Mouse (Mus musculus) hindbrain, embryonic 15.5 days (tissue): ENCODE results near the gene Flt1. TPM values are rescaled to one million over a fixed set of nuclear protein-coding genes. Genes with fewer than 3 reads are reported as not detected.

Experiments
- ATAC-seq: fragments of 200-750 bp; cut with Nextera tagmentation; 2 replicates; pipeline ENCODE4 v1.8.0; 2017; ENCODE audit warnings: low read depth, moderate number of reproducible peaks, moderate TSS enrichment; ENCODE audit not compliant: low FRiP score
- H3K27ac ChIP-seq: fragments of 300-500 bp; sonication (generic); replicated peaks from 2 replicates; pipeline ENCODE4 v1.5.1; 2015; ENCODE audit warnings: mild to moderate bottlenecking, inconsistent platforms
- H3K27me3 ChIP-seq: fragments of 300-500 bp; sonication (generic); 2 replicates; pipeline ENCODE4 v1.6.1; 2015; ENCODE audit warnings: control low read depth, inconsistent platforms
- H3K36me3 ChIP-seq: fragments of 300-500 bp; sonication (generic); 2 replicates; pipeline ENCODE4 v1.6.1; 2015; ENCODE audit warnings: control low read depth, inconsistent platforms
- H3K4me1 ChIP-seq: fragments of 300-500 bp; sonication (generic); replicated peaks from 2 replicates; pipeline ENCODE4 v1.6.1; 2015; ENCODE audit warnings: control low read depth, inconsistent platforms
- H3K4me2 ChIP-seq: fragments of 300-500 bp; sonication (generic); 2 replicates; pipeline ENCODE4 v1.6.1; 2015; ENCODE audit warnings: moderate library complexity, mild to moderate bottlenecking, inconsistent platforms
- H3K4me3 ChIP-seq: fragments of 300-500 bp; sonication (generic); 2 replicates; pipeline ENCODE4 v1.5.1; 2015; ENCODE audit warnings: mild to moderate bottlenecking, inconsistent platforms
- H3K9ac ChIP-seq: fragments of 300-500 bp; sonication (generic); 2 replicates; pipeline ENCODE4 v1.6.1; 2015; ENCODE audit warnings: inconsistent platforms
- H3K9me3 ChIP-seq: fragments of 300-500 bp; sonication (generic); 2 replicates; pipeline ENCODE4 v1.6.1; 2016; ENCODE audit warnings: control low read depth, inconsistent platforms
- WGBS: fragments of 180-500 bp; shearing (Covaris S2); methylation state at CpG from one replicate; pipeline ENCODE4 v1.1.7; 2015; 5-methylcytosine and 5-hydroxymethylcytosine counted together
- polyA plus RNA-seq: library from polyadenylated mRNA; unstranded; fragments of >200 nt; fragmentation: Nextera tagmentation; extraction: Ambion mirVana; gene quantifications from 2 replicates; pipeline ENCODE4 v1.2.1, GENCODE M21; 2015

Flt1 gene
- polyA plus RNA-seq, 1 experiment from 2014 or later: 16.0 TPM

- Histone ChIP-seq H3K4me1 (no peaks in the 10 kb centered on the region), H3K9ac (no peak overlapping the region), H3K27ac (0 out of 2 replicates have a peak overlapping the region, but pooled peaks have one; percentile 14), H3K36me3 (no peaks in the 10 kb centered on the region), H3K4me3 (no peak overlapping the region), H3K27me3 (0 out of 2 replicates have a peak, but pooled peaks cover 3% of the 10 kb centered on the region), H3K9me3 (no peaks in the 10 kb centered on the region), H3K4me2 (no peak overlapping the region)
- ATAC-seq: no peak
- WGBS: 73% methylated on average over 9 of the region's 9 CpGs
Measured at GRCm38 (mm10) chr5:147584648-147585047, 141.2 kb downstream of the Flt1 start.

- H3K4me2 ChIP-seq: no peak overlapping the region
- H3K9ac ChIP-seq: no peak overlapping the region
- H3K27ac ChIP-seq: no peak overlapping the region
- 54% methylated on average over 14 of the region's 14 CpGs for WGBS
- no peak for ATAC-seq
- H3K9me3 ChIP-seq: no peaks in the 10 kb centered on the region
- 0 out of 2 replicates have a peak, but pooled peaks cover 3% of the 10 kb centered on the region for H3K27me3 ChIP-seq
- H3K4me1 ChIP-seq: no peaks in the 10 kb centered on the region
- H3K36me3 ChIP-seq: no peaks in the 10 kb centered on the region
- no peak overlapping the region for H3K4me3 ChIP-seq
Measured at GRCm38 (mm10) chr5:147583702-147584298, 142.0 kb downstream of the Flt1 start.

GRCm38 (mm10) chr5:147580181-147580580 lies 145.6 kb downstream of the Flt1 start:
- no peak overlapping the region for H3K9ac ChIP-seq
- H3K27ac ChIP-seq: no peak overlapping the region

GRCm38 (mm10) chr5:147579691-147580090 lies 146.1 kb downstream of the Flt1 start:
- no peak for ATAC-seq
- H3K27ac ChIP-seq: no peak overlapping the region
- 80% methylated on average over 8 of the region's 8 CpGs for WGBS

More at GRCm38 (mm10) chr5:147580181-147580580, 145.6 kb downstream of the Flt1 start:
- H3K4me1 ChIP-seq: no peaks in the 10 kb centered on the region
- WGBS: 80% methylated on average over 13 of the region's 13 CpGs
- no peak overlapping the region for H3K4me2 ChIP-seq
- no peaks in the 10 kb centered on the region for H3K36me3 ChIP-seq
- no peak overlapping the region for H3K4me3 ChIP-seq
- no peaks in the 10 kb centered on the region for H3K9me3 ChIP-seq
- 0 out of 2 replicates have a peak, but pooled peaks cover 3% of the 10 kb centered on the region for H3K27me3 ChIP-seq
- no peak for ATAC-seq

GRCm38 (mm10) chr5:147579148-147579547 lies 146.7 kb downstream of the Flt1 start:
- Histone ChIP-seq H3K9ac (no peak overlapping the region), H3K9me3 (no peaks in the 10 kb centered on the region), H3K4me1 (no peaks in the 10 kb centered on the region), H3K36me3 (no peaks in the 10 kb centered on the region), H3K27ac (no peak overlapping the region), H3K27me3 (no peaks in the 10 kb centered on the region), H3K4me2 (no peak overlapping the region), H3K4me3 (no peak overlapping the region)
- ATAC-seq: no peak
- WGBS: 91% methylated on average over 7 of the region's 7 CpGs

More at GRCm38 (mm10) chr5:147579691-147580090, 146.1 kb downstream of the Flt1 start:
- no peaks in the 10 kb centered on the region for H3K4me1 ChIP-seq
- H3K9ac ChIP-seq: no peak overlapping the region
- no peaks in the 10 kb centered on the region for H3K36me3 ChIP-seq
- no peaks in the 10 kb centered on the region for H3K9me3 ChIP-seq
- no peak overlapping the region for H3K4me2 ChIP-seq
- no peak overlapping the region for H3K4me3 ChIP-seq
- 0 out of 2 replicates have a peak, but pooled peaks cover 3% of the 10 kb centered on the region for H3K27me3 ChIP-seq

GRCm38 (mm10) chr5:147577003-147577402 lies 148.8 kb downstream of the Flt1 start:
- Histone ChIP-seq H3K9ac (no peak overlapping the region), H3K4me3 (no peak overlapping the region), H3K9me3 (no peaks in the 10 kb centered on the region), H3K27ac (no peak overlapping the region), H3K4me1 (no peaks in the 10 kb centered on the region), H3K4me2 (no peak overlapping the region), H3K27me3 (no peaks in the 10 kb centered on the region), H3K36me3 (no peaks in the 10 kb centered on the region)
- 83% methylated on average over 6 of the region's 6 CpGs for WGBS
- no peak for ATAC-seq

- no peak for ATAC-seq
- Histone ChIP-seq H3K9me3 (no peaks in the 10 kb centered on the region), H3K36me3 (no peaks in the 10 kb centered on the region), H3K4me2 (no peak overlapping the region), H3K4me1 (no peaks in the 10 kb centered on the region), H3K9ac (no peak overlapping the region), H3K27ac (no peak overlapping the region), H3K27me3 (no peaks in the 10 kb centered on the region), H3K4me3 (no peak overlapping the region)
- 67% methylated on average over 8 of the region's 8 CpGs for WGBS
Measured at GRCm38 (mm10) chr5:147574517-147574916, 151.3 kb downstream of the Flt1 start.

GRCm38 (mm10) chr5:147573555-147573954 lies 152.3 kb downstream of the Flt1 start:
- no peaks in the 10 kb centered on the region for H3K4me1 ChIP-seq
- H3K4me3 ChIP-seq: no peak overlapping the region
- no peak overlapping the region for H3K9ac ChIP-seq
- 89% methylated on average over 1 of the region's 1 CpGs for WGBS
- no peaks in the 10 kb centered on the region for H3K27me3 ChIP-seq
- H3K36me3 ChIP-seq: no peaks in the 10 kb centered on the region
- H3K4me2 ChIP-seq: no peak overlapping the region
- no peak for ATAC-seq
- no peak overlapping the region for H3K27ac ChIP-seq
- H3K9me3 ChIP-seq: no peaks in the 10 kb centered on the region

GRCm38 (mm10) chr5:147572695-147573094 lies 153.1 kb downstream of the Flt1 start:
- H3K36me3 ChIP-seq: no peaks in the 10 kb centered on the region
- no peak overlapping the region for H3K4me3 ChIP-seq
- 87% methylated on average over 7 of the region's 7 CpGs for WGBS
- H3K4me2 ChIP-seq: no peak overlapping the region
- H3K4me1 ChIP-seq: no peaks in the 10 kb centered on the region
- no peaks in the 10 kb centered on the region for H3K27me3 ChIP-seq
- no peaks in the 10 kb centered on the region for H3K9me3 ChIP-seq
- H3K27ac ChIP-seq: no peak overlapping the region
- no peak overlapping the region for H3K9ac ChIP-seq
- ATAC-seq: no peak

GRCm38 (mm10) chr5:147566335-147566734 lies 159.5 kb downstream of the Flt1 start:
- no peak overlapping the region for H3K4me2 ChIP-seq
- no peak overlapping the region for H3K9ac ChIP-seq
- no peaks in the 10 kb centered on the region for H3K27me3 ChIP-seq
- H3K9me3 ChIP-seq: no peaks in the 10 kb centered on the region
- 76% methylated on average over 7 of the region's 7 CpGs for WGBS
- H3K4me1 ChIP-seq: no peaks in the 10 kb centered on the region; the same call in 1 of the 2 replicates
- no peak overlapping the region for H3K27ac ChIP-seq
- ATAC-seq: no peak
- no peaks in the 10 kb centered on the region for H3K36me3 ChIP-seq
- no peak overlapping the region for H3K4me3 ChIP-seq

- 86% methylated on average over 7 of the region's 7 CpGs for WGBS
- ATAC-seq: no peak
- no peak overlapping the region for H3K27ac ChIP-seq
- H3K27me3 ChIP-seq: no peaks in the 10 kb centered on the region
- H3K9me3 ChIP-seq: no peaks in the 10 kb centered on the region
- no peaks in the 10 kb centered on the region for H3K36me3 ChIP-seq
- H3K4me2 ChIP-seq: no peak overlapping the region
- H3K9ac ChIP-seq: no peak overlapping the region
- no peaks in the 10 kb centered on the region; the same call in 1 of the 2 replicates for H3K4me1 ChIP-seq
- H3K4me3 ChIP-seq: no peak overlapping the region
Measured at GRCm38 (mm10) chr5:147565444-147565843, 160.4 kb downstream of the Flt1 start.

- ATAC-seq: no peak
- Histone ChIP-seq H3K27me3 (no peaks in the 10 kb centered on the region), H3K27ac (no peak overlapping the region), H3K36me3 (no peaks in the 10 kb centered on the region), H3K9me3 (no peaks in the 10 kb centered on the region), H3K9ac (no peak overlapping the region), H3K4me2 (peak overlapping the region; percentile 31; the same call in 1 of the 2 replicates), H3K4me3 (no peak overlapping the region), H3K4me1 (no peaks in the 10 kb centered on the region; the same call in 1 of the 2 replicates)
- WGBS: 27% methylated on average over 16 of the region's 16 CpGs
Measured at GRCm38 (mm10) chr5:147564140-147564590, 161.6 kb downstream of the Flt1 start.
